Comparison of ENCODE assay signal across 28 mouse cellular contexts in the genomic region with DNA sequence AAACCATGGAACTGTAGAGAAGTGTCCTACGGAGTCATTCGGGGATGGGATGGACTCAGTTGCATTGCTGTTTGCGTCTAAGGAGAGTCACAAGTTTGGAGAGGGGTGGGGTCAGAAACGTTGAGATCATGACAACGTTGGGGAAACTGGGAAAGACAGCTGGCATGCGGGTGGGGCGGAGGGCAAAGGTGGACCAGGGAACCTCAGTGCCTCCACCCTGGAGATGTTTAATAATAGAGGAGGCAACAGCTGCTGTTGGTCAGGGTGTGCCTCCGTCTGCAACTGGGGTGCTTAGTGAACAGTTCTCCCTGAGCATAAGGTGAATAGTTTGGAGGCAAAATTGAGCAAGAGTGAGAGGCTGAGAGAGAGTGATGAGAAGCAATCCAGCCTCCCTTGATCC.
"Had no signal": no experiment of that assay in that cellular context is flagged by ENCODE, and none has a peak within 500 bp of the region (broad histone marks: within the 10 kb centered on the region; RNA-seq: fewer than 3 reads in every experiment).

No protein-coding gene starts in this region.

- H3K4me2 ChIP-seq: embryonic facial prominence, embryonic 12.5 days; embryonic facial prominence, embryonic 13.5 days; embryonic facial prominence, embryonic 15.5 days; forebrain, embryonic 12.5 days; forebrain, embryonic 13.5 days had no signal

- DNase-seq: cerebellum, adult 2 months; cerebellum, adult 8-10 months; cerebellum, adult 9-10 months; cerebellum, adult 9-11 months; cerebellum, postnatal 10 days; cerebellum, postnatal 14 days; cerebellum, postnatal 25 days; cerebellum, postnatal 36 days; embryo, embryonic 11 days; forebrain, postnatal 0 days; gastrocnemius, adult 2 months; gastrocnemius, postnatal 10 days; gastrocnemius, postnatal 14 days; gastrocnemius, postnatal 25 days; gastrocnemius, postnatal 36 days; heart, adult 11 months; heart, adult 18-20 months; heart, adult 2 months had no signal

- H3K36me3 ChIP-seq: embryonic facial prominence, embryonic 10.5 days; embryonic facial prominence, embryonic 12.5 days; embryonic facial prominence, embryonic 13.5 days; embryonic facial prominence, embryonic 15.5 days; forebrain, embryonic 10.5 days; forebrain, embryonic 12.5 days had no signal

- ATAC-seq: forebrain, embryonic 13.5 days; forebrain, embryonic 14.5 days; forebrain, embryonic 16.5 days; forebrain, postnatal 0 days had no signal

- H3K4me3 ChIP-seq: embryonic facial prominence, embryonic 10.5 days; embryonic facial prominence, embryonic 12.5 days; embryonic facial prominence, embryonic 13.5 days; embryonic facial prominence, embryonic 15.5 days; erythroblast, embryonic 14.5 days; forebrain, embryonic 10.5 days; forebrain, embryonic 12.5 days; forebrain, embryonic 13.5 days; gastrocnemius, adult 2 months; heart, adult 2 months had no signal

- H3K27ac ChIP-seq: embryonic facial prominence, embryonic 10.5 days; embryonic facial prominence, embryonic 12.5 days; embryonic facial prominence, embryonic 13.5 days; embryonic facial prominence, embryonic 15.5 days; forebrain, embryonic 10.5 days; forebrain, embryonic 12.5 days; forebrain, embryonic 13.5 days; gastrocnemius, adult 2 months; heart, adult 2 months had no signal

- H3K27me3 ChIP-seq: embryonic facial prominence, embryonic 12.5 days; embryonic facial prominence, embryonic 13.5 days; embryonic facial prominence, embryonic 15.5 days; forebrain, embryonic 12.5 days; forebrain, embryonic 13.5 days had no signal

- H3K4me1 ChIP-seq: embryonic facial prominence, embryonic 10.5 days; embryonic facial prominence, embryonic 12.5 days; forebrain, embryonic 10.5 days; forebrain, embryonic 12.5 days; forebrain, embryonic 13.5 days had no signal

- H3K9me3 ChIP-seq: embryonic facial prominence, embryonic 10.5 days; embryonic facial prominence, embryonic 12.5 days; embryonic facial prominence, embryonic 13.5 days; embryonic facial prominence, embryonic 15.5 days; forebrain, embryonic 10.5 days; forebrain, embryonic 12.5 days; forebrain, embryonic 13.5 days had no signal

- H3K9ac ChIP-seq: embryonic facial prominence, embryonic 12.5 days; embryonic facial prominence, embryonic 13.5 days; embryonic facial prominence, embryonic 15.5 days; forebrain, embryonic 12.5 days; forebrain, embryonic 13.5 days; forebrain, postnatal 0 days had no signal
